Mouse (Mus musculus) cerebellum, adult 2 months (tissue): ENCODE results near the gene Olfr283. TPM values are rescaled to one million over a fixed set of nuclear protein-coding genes. Genes with fewer than 3 reads are reported as not detected.
A peak's percentile ranks its signal among the peaks of the same experiment; 100 is the strongest.
"Not testable (repeated sequence)": the region's sequence is repeated elsewhere in the genome, so short reads cannot be mapped to it uniquely, and the experiment has no call there.

Source experiments
- DNase-seq, 2 experiments: peaks; one replicate each; pipeline ENCODE4 v3.0.0; 2021
- H3K27ac ChIP-seq: fragments of 200-500 bp; 2 replicates; pipeline ENCODE4 v1.5.1; 2012; ENCODE audit warnings: low read length, control low read depth, inconsistent platforms; ENCODE audit not compliant: insufficient read depth
- H3K27me3 ChIP-seq: fragments of 200-500 bp; 2 replicates; pipeline ENCODE4 v1.6.1; 2012; ENCODE audit warnings: inconsistent platforms, mild to moderate bottlenecking, low read length, moderate library complexity; ENCODE audit not compliant: control insufficient read depth, insufficient read depth
- H3K4me1 ChIP-seq: fragments of 200-500 bp; 2 replicates; pipeline ENCODE4 v1.6.1; 2011; ENCODE audit warnings: low read length; ENCODE audit not compliant: control insufficient read depth, insufficient read depth
- H3K4me3 ChIP-seq: fragments of 200-500 bp; replicated peaks from 2 replicates; pipeline ENCODE3; 2011; ENCODE audit warnings: mild to moderate bottlenecking, low read depth, low read length, control low read depth; ENCODE audit not compliant: insufficient read depth
- CTCF ChIP-seq: fragments of 200-500 bp; IDR thresholded peaks from 2 replicates; pipeline ENCODE4 v1.5.1; 2011; ENCODE audit warnings: low read depth, mild to moderate bottlenecking, control low read depth, low read length, moderate library complexity, borderline replicate concordance; ENCODE audit not compliant: insufficient read depth
- POLR2A ChIP-seq: fragments of 200-500 bp; IDR thresholded peaks from 2 replicates; pipeline ENCODE4 v1.6.1; 2011; ENCODE audit warnings: low read length, control low read depth, borderline replicate concordance; ENCODE audit not compliant: insufficient read depth
- WGBS: fragments of 180-500 bp; shearing (Covaris S2); methylation state at CpG from one replicate; pipeline ENCODE4 v1.1.7; 2018; 5-methylcytosine and 5-hydroxymethylcytosine counted together
- polyA plus RNA-seq: library from polyadenylated mRNA; depleted of rRNA; stranded (reverse); fragments of >200 nt; gene quantifications from 2 replicates; pipeline ENCODE4 v1.2.3, GENCODE M21; 2012; rRNA removed

Gene Olfr283
- not detected in 2 replicates for polyA plus RNA-seq

DNA sequence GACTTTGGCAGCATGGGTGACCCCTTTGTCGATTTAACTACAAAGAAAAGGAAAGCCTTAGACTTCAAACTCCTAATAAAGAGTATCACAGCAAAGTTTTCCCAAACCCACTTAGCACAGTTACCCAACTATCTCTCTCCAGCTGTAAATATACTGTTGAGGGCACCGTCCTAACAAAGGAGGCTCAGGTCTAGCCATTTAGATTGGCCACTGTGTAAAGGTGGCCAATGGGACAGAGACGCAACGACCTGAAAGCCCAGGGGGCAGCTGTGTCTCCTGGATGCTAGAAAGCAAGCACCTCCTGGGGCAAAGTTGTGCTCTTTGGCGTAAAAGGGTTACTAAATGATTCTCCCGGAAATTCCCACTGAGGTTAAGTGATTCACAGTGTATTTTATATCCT lies at the start of gene Olfr283:
Gene Olfr283, minus strand, starts transcription at position 101 of the 400 bp plus-strand sequence.
- no peak for TF ChIP-seq CTCF
- no peak for TF ChIP-seq POLR2A
- 85% methylated on average over 6 of the region's 6 CpGs for WGBS
- no peak within 1 kb of the TSS for H3K27ac ChIP-seq

DNA sequence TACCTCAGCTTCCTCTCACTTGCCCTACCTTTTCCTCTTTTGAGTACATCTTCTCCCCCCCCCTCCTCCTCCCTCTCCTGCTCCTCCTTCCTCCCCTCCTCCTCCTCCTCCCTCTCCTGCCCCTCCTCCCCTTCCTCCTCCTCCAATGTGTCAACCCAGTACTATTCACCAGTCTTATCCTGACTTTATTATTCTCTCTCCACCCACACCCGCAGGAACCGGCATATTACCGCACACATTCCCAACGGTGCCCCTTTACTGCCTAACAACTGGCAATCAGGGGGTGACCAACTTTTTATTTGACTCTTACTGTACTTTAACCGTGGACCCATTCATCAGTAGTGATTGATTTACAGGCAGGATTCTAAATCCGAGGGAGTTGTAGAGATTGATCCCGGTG lies 44.4 kb upstream of the Olfr283 start:
- Histone ChIP-seq H3K4me1 (no peaks in the 10 kb centered on the region), H3K27ac (no peak overlapping the region), H3K27me3 (no peaks in the 10 kb centered on the region), H3K4me3 (no peak overlapping the region)
- 84% methylated on average over 7 of the region's 7 CpGs for WGBS
- no peak for DNase-seq
- TF ChIP-seq POLR2A, result no peak
- no peak for TF ChIP-seq CTCF

More for the DNA sequence above, at the start of gene Olfr283:
- DNase-seq, result no peak
- H3K27me3 ChIP-seq, result no peaks in the 10 kb centered on the region; the same call in 1 of the 2 replicates
- no peak within 1 kb of the TSS for H3K4me3 ChIP-seq
- H3K4me1 ChIP-seq, result no peaks in the 10 kb centered on the region

DNA sequence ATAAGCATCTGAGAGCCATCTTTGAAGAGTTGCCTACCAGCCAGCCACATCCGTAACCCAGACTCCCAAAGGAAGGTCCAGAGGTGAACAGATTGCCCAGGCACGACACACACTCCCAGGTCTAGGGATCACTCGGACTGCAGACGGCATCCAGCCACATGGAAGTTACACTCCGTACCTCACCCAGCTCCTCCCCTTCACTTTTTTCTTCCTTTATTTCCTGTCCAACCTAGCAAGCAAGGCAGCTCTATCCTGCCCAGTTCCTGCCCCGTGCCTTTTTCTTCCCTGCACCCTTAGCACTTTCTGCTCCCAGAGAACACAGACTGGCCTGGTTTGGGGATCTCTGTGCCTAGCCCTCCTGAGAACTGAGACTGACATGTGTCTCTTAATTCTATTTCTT lies 44.0 kb upstream of the Olfr283 start:
- WGBS, result 71% methylated on average over 6 of the region's 6 CpGs
- no peak for DNase-seq
- no peaks in the 10 kb centered on the region for H3K4me1 ChIP-seq
- TF ChIP-seq POLR2A, result no peak
- no peak for TF ChIP-seq CTCF
- H3K27me3 ChIP-seq, result no peaks in the 10 kb centered on the region
- no peak overlapping the region for H3K27ac ChIP-seq
- H3K4me3 ChIP-seq, result no peak overlapping the region

DNA sequence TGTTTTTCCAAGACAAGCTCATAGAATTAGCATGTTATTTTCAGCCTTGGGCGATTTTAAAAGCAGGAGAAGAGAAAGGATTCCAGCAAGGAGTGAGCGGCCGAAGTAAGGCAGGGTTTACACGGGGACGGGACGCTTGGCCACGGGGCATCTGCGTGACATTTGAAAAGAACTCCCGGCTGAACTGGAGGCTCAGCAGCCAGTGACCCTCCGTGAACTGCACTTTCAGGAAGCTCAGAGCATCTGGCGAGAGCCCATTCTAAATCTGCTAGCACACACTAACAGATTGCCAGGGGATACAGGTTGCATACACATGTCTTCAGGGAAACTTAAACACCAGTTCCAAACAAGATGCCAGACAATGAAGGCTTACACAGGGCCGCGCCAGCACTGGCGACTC lies 43.6 kb upstream of the Olfr283 start:
- Histone ChIP-seq H3K4me1 (no peaks in the 10 kb centered on the region), H3K4me3 (no peak overlapping the region), H3K27me3 (no peaks in the 10 kb centered on the region), H3K27ac (no peak overlapping the region)
- no peak for DNase-seq
- WGBS, result 58% methylated on average over 14 of the region's 14 CpGs
- TF ChIP-seq CTCF (no peak), POLR2A (no peak)

DNA sequence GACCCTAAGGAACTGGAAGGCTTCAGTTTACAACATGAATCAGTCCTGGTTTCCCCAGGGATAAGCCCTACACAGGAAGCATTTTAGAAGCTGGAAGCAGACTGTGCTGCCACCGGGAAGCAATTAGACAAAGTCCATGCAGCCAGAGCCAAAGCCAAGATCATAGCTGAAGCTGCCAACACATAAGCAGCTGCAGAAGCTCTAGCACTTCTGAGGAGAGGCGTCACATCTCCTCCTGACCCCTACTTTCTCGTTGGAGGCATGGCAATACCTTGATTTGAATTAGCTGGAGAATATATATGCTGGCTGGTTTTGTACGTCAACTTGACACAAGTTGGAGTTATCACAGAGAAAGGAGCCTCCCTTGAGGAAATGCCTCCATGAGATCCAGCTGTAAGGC lies 40.2 kb upstream of the Olfr283 start:
- no peak for TF ChIP-seq POLR2A
- no peak for TF ChIP-seq CTCF
- H3K27ac ChIP-seq, result no peak overlapping the region
- no peak overlapping the region for H3K4me3 ChIP-seq
- no peaks in the 10 kb centered on the region for H3K27me3 ChIP-seq
- no peak for DNase-seq
- 24% methylated on average over 4 of the region's 4 CpGs for WGBS
- no peaks in the 10 kb centered on the region for H3K4me1 ChIP-seq

DNA sequence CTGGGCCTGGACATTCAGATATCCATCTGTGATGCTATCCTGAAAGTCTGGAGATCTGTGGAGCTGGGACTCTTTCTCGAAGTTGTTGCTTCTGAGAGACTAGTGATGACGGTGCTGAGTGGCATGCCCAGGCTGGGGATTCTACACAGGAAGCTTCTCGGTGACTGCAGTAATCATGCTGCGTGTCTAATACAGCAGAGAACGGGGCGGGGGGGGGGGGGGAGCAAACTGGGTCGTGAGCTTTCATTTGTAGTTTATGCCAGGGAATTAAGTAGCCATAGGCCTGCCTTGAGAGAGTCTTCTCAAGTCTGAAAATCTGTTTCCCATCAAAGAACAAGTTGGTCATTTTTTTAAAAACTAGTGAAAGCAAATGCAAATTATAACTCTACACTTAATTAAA lies 37.4 kb upstream of the Olfr283 start:
- no peak for TF ChIP-seq POLR2A
- TF ChIP-seq CTCF, result no peak
- H3K4me3 ChIP-seq, result no peak overlapping the region
- WGBS, result 58% methylated on average over 7 of the region's 7 CpGs
- no peaks in the 10 kb centered on the region for H3K4me1 ChIP-seq
- H3K27ac ChIP-seq, result no peak overlapping the region
- DNase-seq, result no peak
- H3K27me3 ChIP-seq, result no peaks in the 10 kb centered on the region

DNA sequence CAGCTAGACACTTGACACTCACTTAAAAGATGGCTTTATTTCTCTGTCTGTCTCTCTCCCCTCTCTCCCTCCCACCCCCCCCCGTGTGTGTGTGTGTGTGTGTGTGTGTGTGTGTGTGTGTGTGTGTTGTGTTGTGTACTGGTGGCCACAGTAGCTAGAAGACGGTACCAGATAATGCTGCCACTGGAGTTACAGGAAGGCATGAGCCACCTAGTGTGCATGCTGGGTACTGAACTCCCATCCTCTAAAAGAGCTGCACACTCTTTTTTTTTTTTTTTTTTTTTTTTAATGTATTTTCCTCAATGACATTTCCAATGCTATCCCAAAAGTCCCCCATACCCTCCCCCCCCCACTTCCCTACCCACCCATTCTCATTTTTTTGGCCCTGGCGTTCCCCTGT lies 36.5 kb upstream of the Olfr283 start:
- not testable (repeated sequence) for DNase-seq

DNA sequence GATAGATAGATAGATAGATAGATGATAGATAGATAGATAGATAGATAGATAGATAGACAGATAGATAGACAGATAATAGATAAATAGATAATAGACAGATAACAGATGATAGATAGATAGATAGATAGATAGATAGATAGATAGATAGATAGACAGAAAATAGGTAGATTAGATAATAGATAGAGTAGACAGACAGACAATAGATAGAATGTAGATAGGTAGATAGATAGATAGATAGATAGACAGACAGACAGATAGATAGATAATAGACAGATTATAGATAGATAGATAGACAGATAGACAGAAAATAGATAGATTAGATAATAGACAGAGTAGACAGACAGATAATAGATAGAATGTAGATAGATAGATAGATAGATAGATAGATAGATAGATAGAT lies 36.1 kb upstream of the Olfr283 start:
- not testable (repeated sequence) for H3K27ac ChIP-seq, H3K4me1 ChIP-seq, H3K4me3 ChIP-seq, H3K27me3 ChIP-seq, DNase-seq

More for the DNA sequence above, 36.5 kb upstream of the Olfr283 start:
- not testable (repeated sequence) for H3K4me3 ChIP-seq, H3K4me1 ChIP-seq, H3K27me3 ChIP-seq, H3K27ac ChIP-seq
- 100% methylated on average over 1 of the region's 3 CpGs for WGBS
- peak; percentile 35; the same call in 1 of the 2 replicates for TF ChIP-seq CTCF

DNA sequence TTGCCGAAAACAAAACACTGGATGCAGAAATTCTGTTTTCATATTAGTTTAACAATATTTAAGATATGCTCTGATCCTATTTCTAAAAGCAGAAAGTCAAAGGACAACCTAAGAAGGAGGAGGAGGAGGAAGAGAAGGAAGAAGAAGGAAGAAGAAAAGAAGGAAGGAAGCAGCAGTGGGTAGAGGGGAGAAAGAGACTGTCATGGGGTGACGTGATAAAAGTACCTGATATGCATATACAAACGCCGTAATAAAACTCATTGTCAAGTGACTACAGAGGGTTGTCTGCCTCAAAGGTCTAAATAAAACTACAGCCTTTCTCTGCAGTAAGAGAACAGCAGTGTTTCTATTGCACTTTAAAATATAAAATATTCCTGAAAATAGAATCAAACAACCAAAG lies 35.2 kb upstream of the Olfr283 start:
- Histone ChIP-seq H3K4me3 (no peak overlapping the region), H3K27ac (no peak overlapping the region), H3K27me3 (no peaks in the 10 kb centered on the region), H3K4me1 (no peaks in the 10 kb centered on the region)
- DNase-seq, result no peak
- WGBS, result 76% methylated on average over 4 of the region's 4 CpGs
- TF ChIP-seq POLR2A (no peak), CTCF (no peak)
